Mouse (Mus musculus) spleen, adult 2 months (tissue): ENCODE measurements around the gene Sema5a.

Source experiments
- CTCF ChIP-seq: fragments of 200-500 bp; IDR thresholded peaks from 2 replicates; pipeline ENCODE4 v1.5.1; 2011; ENCODE audit warnings: mild to moderate bottlenecking, inconsistent platforms; ENCODE audit not compliant: insufficient read depth, insufficient read length, insufficient replicate concordance; ENCODE audit errors: extremely low read depth
- POLR2A ChIP-seq: fragments of 200-500 bp; IDR thresholded peaks from 2 replicates; pipeline ENCODE4 v1.6.1; 2011; ENCODE audit warnings: low read depth, low read length, inconsistent platforms

DNA sequence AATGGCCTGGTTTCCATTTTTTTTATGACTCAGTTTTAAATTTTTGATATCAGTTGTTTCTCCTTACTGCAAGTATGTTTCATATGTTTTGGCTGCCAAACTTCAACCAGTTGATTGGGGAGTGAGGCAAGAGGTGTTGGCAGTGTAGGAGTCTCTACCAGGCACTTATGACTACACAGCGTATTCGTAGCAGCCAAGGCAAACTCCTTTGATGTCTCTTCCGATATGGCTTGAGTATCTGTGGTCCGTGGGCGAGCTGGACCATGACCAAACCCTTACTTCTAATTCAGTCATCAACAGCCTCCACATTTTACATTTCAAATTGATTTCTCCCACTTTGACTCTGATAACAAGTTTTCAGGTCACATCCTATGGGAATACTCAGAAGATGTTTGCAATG is 52.7 kb downstream of the Sema5a start:
- no peak for TF ChIP-seq CTCF
- TF ChIP-seq POLR2A = no peak
